Mouse (Mus musculus): ENCODE results near the gene Dgki.

The Dgki gene

GRCm38 (mm10) chr6:37003235-37003634, 296.7 kb downstream of the Dgki start:
- in situ Hi-C loops (cut with MboI; ENCODE audit: low pct_unique_long_range_greater_than_20kb in 1 of 2, low sequenced_read_pairs in 2 of 2, unreplicated experiment in 1 of 2): no loop called here

DNA sequence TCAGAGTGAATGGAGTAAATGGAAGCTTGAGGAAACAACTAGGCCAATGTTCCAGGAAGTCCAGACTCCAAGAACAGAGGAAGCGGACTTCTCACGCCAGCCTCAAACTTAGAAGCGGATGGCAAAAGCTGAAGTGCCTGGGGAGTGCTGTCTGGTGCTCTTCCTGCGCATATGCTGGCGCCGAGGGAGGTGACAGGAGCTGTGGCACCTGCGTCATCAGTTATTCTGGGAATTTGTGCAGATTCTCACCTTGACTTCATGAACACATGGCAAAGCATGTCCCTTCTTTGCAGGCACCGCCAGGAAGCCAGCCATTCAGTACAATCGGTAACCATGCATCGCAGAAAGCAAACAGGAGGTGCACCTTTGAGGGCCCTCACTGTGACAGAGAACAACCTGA, 301.0 kb downstream of the Dgki start:
- in situ Hi-C loops (cut with MboI; ENCODE audit: low pct_unique_long_range_greater_than_20kb in 1 of 2, low sequenced_read_pairs in 2 of 2, unreplicated experiment in 1 of 2): no loop called here

GRCm38 (mm10) chr6:36994329-36994728, 305.7 kb downstream of the Dgki start:
- in situ Hi-C loops (cut with MboI; ENCODE audit: low pct_unique_long_range_greater_than_20kb in 1 of 2, low sequenced_read_pairs in 2 of 2, unreplicated experiment in 1 of 2): no loop called here

GRCm38 (mm10) chr6:36990186-36990585, 309.8 kb downstream of the Dgki start:
- in situ Hi-C loops (cut with MboI; ENCODE audit: low pct_unique_long_range_greater_than_20kb in 1 of 2, low sequenced_read_pairs in 2 of 2, unreplicated experiment in 1 of 2): no loop called here

DNA sequence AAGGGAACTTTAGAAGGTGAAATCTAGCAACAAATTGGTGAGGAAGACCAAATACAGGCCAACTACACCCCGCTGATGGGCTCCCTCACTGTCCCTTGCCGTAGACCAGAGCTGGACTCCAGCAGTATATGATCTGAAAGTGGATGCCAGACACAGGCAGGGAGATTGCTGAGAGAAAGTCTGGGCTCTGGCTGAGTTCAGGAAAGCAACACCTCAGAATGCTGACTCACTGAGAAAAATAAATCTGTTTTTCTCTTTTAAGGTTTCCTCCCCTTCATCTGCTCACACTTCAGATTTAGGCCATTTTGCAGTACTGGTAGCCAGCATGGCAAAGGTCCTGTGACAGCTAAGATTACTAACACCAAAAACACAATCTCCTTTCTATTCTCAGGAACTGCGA, 311.2 kb downstream of the Dgki start:
- in situ Hi-C loops (cut with MboI; ENCODE audit: low pct_unique_long_range_greater_than_20kb in 1 of 2, low sequenced_read_pairs in 2 of 2, unreplicated experiment in 1 of 2): no loop called here

GRCm38 (mm10) chr6:36981646-36982045, 318.3 kb downstream of the Dgki start:
- in situ Hi-C loops (cut with MboI; ENCODE audit: low pct_unique_long_range_greater_than_20kb in 1 of 2, low sequenced_read_pairs in 2 of 2, unreplicated experiment in 1 of 2): no loop called here

DNA sequence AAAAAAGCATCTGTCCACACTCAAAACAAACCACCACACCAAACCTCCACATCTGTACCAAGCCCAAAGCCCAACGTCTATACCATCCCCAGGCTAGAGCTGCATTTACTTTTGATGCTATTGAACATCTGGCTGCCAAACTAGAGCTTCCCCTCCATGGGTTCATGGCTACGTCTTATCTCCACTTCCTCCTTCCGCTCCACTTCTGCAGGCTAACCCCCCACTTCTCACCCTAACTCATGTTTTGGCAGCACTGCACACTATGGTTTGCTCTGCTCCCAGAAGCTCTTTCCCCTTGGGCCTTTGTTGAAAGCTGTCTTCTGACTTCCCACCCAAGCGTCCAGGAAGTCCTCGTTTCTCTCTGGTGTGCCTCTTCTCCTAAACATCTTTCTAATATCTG, 319.5 kb downstream of the Dgki start:
- in situ Hi-C loops (cut with MboI; ENCODE audit: low pct_unique_long_range_greater_than_20kb in 1 of 2, low sequenced_read_pairs in 2 of 2, unreplicated experiment in 1 of 2): no loop called here

DNA sequence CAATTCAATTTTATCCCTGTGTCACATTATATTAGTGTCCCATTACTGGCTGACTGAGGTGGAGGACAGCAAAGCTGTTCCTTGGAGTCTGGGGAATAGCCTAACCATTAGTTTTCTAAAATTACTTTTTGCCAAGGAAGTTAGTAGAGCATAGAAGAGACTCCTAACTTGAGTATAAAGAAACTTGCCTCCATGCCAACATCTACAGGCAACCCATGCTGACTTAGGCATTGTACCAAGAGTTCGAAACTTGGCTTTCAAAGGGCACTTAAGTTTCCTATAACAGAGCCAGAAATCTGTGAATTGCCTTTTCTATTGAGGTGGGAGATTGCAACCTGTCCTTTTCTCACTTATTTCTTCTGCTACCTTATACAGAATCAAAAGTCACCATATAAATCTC, 321.8 kb downstream of the Dgki start:
- in situ Hi-C loops (cut with MboI; ENCODE audit: low pct_unique_long_range_greater_than_20kb in 1 of 2, low sequenced_read_pairs in 2 of 2, unreplicated experiment in 1 of 2): no loop called here

DNA sequence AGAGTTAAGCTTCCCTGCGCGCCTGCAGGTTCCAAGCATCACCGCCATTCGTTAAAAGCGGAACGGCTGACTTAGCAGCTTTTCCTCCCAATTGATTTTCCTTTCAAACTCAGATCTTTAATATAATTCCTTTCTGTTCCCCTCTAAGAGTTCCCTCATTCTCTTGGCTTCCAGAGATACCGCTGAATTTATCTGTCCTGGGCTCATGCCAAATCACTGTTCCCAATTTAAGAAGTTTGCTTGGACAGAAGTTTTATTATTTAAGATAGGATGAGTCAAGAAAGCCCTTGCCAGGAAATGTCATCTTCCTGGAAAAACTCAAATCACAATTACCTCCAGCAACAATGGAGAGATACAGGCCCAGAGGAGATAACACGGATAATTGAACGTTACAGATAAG, 326.9 kb downstream of the Dgki start:
- in situ Hi-C loops (cut with MboI; ENCODE audit: low pct_unique_long_range_greater_than_20kb in 1 of 2, low sequenced_read_pairs in 2 of 2, unreplicated experiment in 1 of 2): no loop called here

- in situ Hi-C loops (cut with MboI; ENCODE audit: low pct_unique_long_range_greater_than_20kb in 1 of 2, low sequenced_read_pairs in 2 of 2, unreplicated experiment in 1 of 2): no loop called here
Observed at GRCm38 (mm10) chr6:36972494-36972893, 327.5 kb downstream of the Dgki start.

DNA sequence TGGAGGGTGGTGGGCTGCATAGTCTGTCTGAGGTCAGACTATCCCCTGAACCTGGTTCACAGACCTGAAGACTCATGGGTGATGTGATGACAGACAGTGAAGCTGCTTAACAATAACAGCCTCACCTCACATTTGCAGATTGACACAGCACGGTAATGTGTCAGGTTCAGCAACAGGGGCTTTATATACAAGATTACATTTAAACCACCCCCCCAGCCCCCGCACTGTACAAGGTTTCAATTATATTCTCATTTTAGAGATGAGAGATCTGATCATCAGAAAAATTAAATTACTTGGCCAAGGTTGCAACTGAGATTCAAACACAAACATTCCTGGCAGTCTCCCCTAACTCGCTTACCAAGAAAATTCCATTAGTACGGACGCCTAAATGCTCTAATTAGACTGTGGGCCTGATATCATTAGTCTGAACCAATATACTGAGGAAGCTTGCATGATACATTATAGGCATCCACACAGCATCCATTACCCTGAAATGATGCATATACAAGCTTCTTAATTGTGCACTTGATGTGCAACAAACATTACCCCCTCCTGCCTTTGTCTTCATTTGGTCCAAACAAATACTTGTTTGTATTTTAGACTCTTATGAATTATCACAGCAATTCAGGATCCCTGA, 330.6 kb downstream of the Dgki start:
- in situ Hi-C loops (cut with MboI; ENCODE audit: low pct_unique_long_range_greater_than_20kb in 1 of 2, low sequenced_read_pairs in 2 of 2, unreplicated experiment in 1 of 2): no loop called here

- in situ Hi-C loops (cut with MboI; ENCODE audit: low pct_unique_long_range_greater_than_20kb in 1 of 2, low sequenced_read_pairs in 2 of 2, unreplicated experiment in 1 of 2): no loop called here
Observed at GRCm38 (mm10) chr6:36960658-36961057, 339.3 kb downstream of the Dgki start.

DNA sequence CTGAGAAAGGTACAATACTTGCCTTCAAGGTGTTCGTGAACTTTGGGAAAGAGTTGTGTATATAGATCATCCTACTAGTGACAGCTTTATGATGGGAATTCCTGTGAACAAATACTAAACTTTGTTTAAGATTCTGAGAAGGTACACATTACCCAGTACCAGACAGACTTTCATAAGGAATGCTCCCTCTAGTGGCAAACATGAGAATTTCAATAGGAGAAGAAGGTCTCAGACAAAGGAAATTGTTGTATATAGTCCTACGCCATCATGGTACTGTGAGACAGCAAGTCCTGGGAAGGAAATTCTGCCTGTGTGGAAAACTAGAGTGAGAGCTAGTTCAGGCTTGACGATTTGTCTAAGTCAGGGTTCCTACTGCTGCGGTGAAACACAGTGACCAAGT, 344.7 kb downstream of the Dgki start:
- in situ Hi-C loops (cut with MboI; ENCODE audit: low pct_unique_long_range_greater_than_20kb in 1 of 2, low sequenced_read_pairs in 2 of 2, unreplicated experiment in 1 of 2): no loop called here

DNA sequence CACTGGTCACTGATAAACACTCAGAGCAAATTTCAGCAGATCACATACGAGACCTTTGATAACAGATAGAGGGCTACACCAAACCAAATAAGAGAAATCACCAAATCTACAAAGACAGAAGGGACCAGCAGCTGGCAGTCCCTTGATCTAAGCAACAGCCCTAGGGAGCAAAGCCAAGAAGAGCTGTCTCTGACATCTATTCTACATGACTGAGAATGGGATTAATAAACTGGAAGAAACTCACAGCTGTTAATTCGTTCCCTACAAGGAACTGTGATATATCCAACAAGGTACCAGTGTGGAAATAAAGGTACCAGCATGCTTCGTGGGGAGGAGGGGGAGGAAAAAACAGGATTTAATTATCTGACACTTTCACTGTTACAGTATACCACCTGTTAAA, 349.3 kb downstream of the Dgki start:
- in situ Hi-C loops (cut with MboI; ENCODE audit: low pct_unique_long_range_greater_than_20kb in 1 of 2, low sequenced_read_pairs in 2 of 2, unreplicated experiment in 1 of 2): no loop called here

DNA sequence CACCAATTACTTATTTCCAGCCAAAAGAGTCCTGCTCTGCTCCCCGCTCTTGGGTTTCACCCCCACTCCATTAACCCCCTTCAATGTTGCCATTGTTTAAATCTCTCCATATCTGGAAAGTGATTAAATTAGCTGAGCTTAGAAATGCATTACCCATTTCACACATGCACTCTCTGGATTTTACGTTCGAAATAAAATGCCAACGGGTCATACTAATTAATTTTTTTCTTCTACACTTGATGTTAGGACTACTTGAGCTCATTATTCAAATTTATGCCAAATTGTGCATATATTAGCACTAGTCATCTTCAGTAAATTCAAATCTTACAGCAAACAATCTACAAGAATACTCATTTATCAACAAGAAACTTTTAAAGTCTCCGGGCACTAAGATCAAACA, 352.1 kb downstream of the Dgki start:
- in situ Hi-C loops (cut with MboI; ENCODE audit: low pct_unique_long_range_greater_than_20kb in 1 of 2, low sequenced_read_pairs in 2 of 2, unreplicated experiment in 1 of 2): no loop called here

GRCm38 (mm10) chr6:36937527-36937926, 362.5 kb downstream of the Dgki start:
- in situ Hi-C loops (cut with MboI; ENCODE audit: low pct_unique_long_range_greater_than_20kb in 1 of 2, low sequenced_read_pairs in 2 of 2, unreplicated experiment in 1 of 2): no loop called here

GRCm38 (mm10) chr6:36936816-36937215, 363.2 kb downstream of the Dgki start:
- in situ Hi-C loops (cut with MboI; ENCODE audit: low pct_unique_long_range_greater_than_20kb in 1 of 2, low sequenced_read_pairs in 2 of 2, unreplicated experiment in 1 of 2): no loop called here

- in situ Hi-C loops (cut with MboI; ENCODE audit: low pct_unique_long_range_greater_than_20kb in 1 of 2, low sequenced_read_pairs in 2 of 2, unreplicated experiment in 1 of 2): no loop called here
Observed at GRCm38 (mm10) chr6:36931473-36931872, 368.5 kb downstream of the Dgki start.

DNA sequence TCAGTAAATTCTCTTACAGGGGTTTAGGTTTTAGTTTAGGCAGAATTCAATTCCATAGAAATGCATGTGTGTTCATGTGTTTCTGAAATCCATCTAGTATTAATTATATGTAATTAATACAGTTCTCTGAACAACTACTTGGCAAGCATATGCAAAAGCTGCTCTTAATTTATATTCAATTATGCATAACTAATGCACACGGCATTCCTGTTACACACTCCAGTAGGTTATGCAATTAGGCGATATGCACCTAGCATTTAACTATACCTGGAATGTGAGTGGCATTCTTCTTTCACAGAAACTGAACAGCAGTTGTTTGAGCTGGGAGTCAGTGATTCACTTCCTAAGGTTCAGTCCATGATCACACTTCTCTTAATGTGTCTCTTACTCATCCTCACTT, 370.2 kb downstream of the Dgki start:
- in situ Hi-C loops (cut with MboI; ENCODE audit: low pct_unique_long_range_greater_than_20kb in 1 of 2, low sequenced_read_pairs in 2 of 2, unreplicated experiment in 1 of 2): no loop called here

GRCm38 (mm10) chr6:36926455-36926854, 373.5 kb downstream of the Dgki start:
- in situ Hi-C loops (cut with MboI; ENCODE audit: low pct_unique_long_range_greater_than_20kb in 1 of 2, low sequenced_read_pairs in 2 of 2, unreplicated experiment in 1 of 2): no loop called here

- in situ Hi-C loops (cut with MboI; ENCODE audit: low pct_unique_long_range_greater_than_20kb in 1 of 2, low sequenced_read_pairs in 2 of 2, unreplicated experiment in 1 of 2): loop anchor here in 1 of 2 experiments (25.0 kb wide), 1 partner anchor 235 kb away; no protein-coding TSS in a partner anchor
Observed at GRCm38 (mm10) chr6:36922006-36922405, 378.0 kb downstream of the Dgki start.
